Mouse (Mus musculus) hindbrain, postnatal 0 days (tissue): Measurements from ENCODE around the gene Spats2l. TPM values are rescaled to one million over a fixed set of nuclear protein-coding genes. Genes with fewer than 3 reads are reported as not detected.

Source experiments
- ATAC-seq: fragments of 200-750 bp; cut with Nextera tagmentation; 2 replicates; pipeline ENCODE4 v1.8.0; 2017; ENCODE audit warnings: mild to moderate bottlenecking, moderate TSS enrichment, moderate library complexity
- DNase-seq: peaks from one replicate; pipeline ENCODE4 v3.0.0-alpha.2; 2015; ENCODE audit warnings: low spot score
- H3K27ac ChIP-seq: fragments of 300-500 bp; sonication (generic); 2 replicates; pipeline ENCODE4 v1.5.1; 2014; ENCODE audit warnings: mild to moderate bottlenecking
- H3K27me3 ChIP-seq: fragments of 300-500 bp; sonication (generic); 2 replicates; pipeline ENCODE4 v1.6.1; 2014; ENCODE audit warnings: low read length, mixed read lengths; ENCODE audit not compliant: insufficient read depth
- H3K36me3 ChIP-seq: fragments of 300-500 bp; sonication (generic); 2 replicates; pipeline ENCODE4 v1.6.1; 2014; ENCODE audit warnings: low read length, mixed read lengths; ENCODE audit not compliant: insufficient read depth
- H3K4me1 ChIP-seq: fragments of 300-500 bp; sonication (generic); 2 replicates; pipeline ENCODE4 v1.6.1; 2014; ENCODE audit warnings: antibody characterized with exemption, low read length, mixed read lengths; ENCODE audit not compliant: insufficient read depth
- H3K4me2 ChIP-seq: fragments of 300-500 bp; sonication (generic); 2 replicates; pipeline ENCODE4 v1.6.1; 2014; ENCODE audit warnings: low read depth, mild to moderate bottlenecking, low read length, moderate library complexity, mixed read lengths
- H3K4me3 ChIP-seq: fragments of 300-500 bp; sonication (generic); 2 replicates; pipeline ENCODE4 v1.5.1; 2014; ENCODE audit warnings: low read length
- H3K9ac ChIP-seq: fragments of 300-500 bp; sonication (generic); replicated peaks from 2 replicates; pipeline ENCODE4 v1.6.1; 2014; ENCODE audit warnings: mild to moderate bottlenecking, low read length, moderate library complexity, mixed read lengths
- H3K9me3 ChIP-seq: fragments of 300-500 bp; sonication (generic); 2 replicates; pipeline ENCODE4 v1.6.1; 2016; ENCODE audit warnings: low read length, mixed read lengths
- CTCF ChIP-seq: IDR thresholded peaks from 2 replicates; pipeline ENCODE4 v1.5.1; 2016; ENCODE audit warnings: antibody characterized with exemption, control low read depth, low read depth
- WGBS: fragments of 180-500 bp; shearing (Covaris S2); extraction: QIAGEN DNeasy Blood & Tissue Kit; methylation state at CpG from one replicate; pipeline ENCODE4 v1.1.7; 2014; 5-methylcytosine and 5-hydroxymethylcytosine counted together
- polyA plus RNA-seq: library from polyadenylated mRNA; unstranded; fragments of >200 nt; fragmentation: Nextera tagmentation; extraction: Ambion mirVana; gene quantifications from 2 replicates; pipeline ENCODE4 v1.2.1, GENCODE M21; 2015
- total RNA-seq: library from RNA; depleted of rRNA; stranded (reverse); fragments of >200 nt; gene quantifications from 2 replicates; pipeline ENCODE4 v1.2.3, GENCODE M21; 2014

Gene Spats2l
- total and polyA plus RNA-seq, 2 experiments from 2014 or later = 28.3 to 69.2 TPM

DNA sequence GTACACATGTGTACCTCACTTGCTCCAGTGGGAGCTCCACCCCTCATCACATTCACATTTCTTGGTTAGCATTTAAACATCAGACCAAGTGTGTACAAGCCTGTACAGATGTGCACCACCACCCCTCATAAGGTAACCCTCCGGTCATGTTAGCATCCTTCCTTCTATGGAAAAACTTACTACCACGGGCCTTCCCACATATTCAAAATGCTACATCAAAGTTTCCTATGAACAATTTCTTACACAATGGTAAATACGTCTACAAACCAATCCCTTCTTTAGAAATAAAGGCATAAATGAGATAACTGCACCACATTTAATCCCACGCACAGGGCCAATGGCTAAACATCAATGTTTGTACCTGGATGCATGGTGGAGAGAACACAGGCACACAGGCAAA, 178.5 kb downstream of the Spats2l start:
- Histone ChIP-seq H3K9ac (no peak overlapping the region), H3K27ac (no peak overlapping the region), H3K4me1 (no peaks in the 10 kb centered on the region), H3K4me3 (no peak overlapping the region), H3K9me3 (no peaks in the 10 kb centered on the region), H3K36me3 (peaks cover 6% of the 10 kb centered on the region; the same call in 1 of the 2 replicates), H3K27me3 (no peaks in the 10 kb centered on the region), H3K4me2 (no peak overlapping the region)
- no peak for TF ChIP-seq CTCF
- no peak for DNase-seq
- 93% methylated on average over 4 of the region's 4 CpGs for WGBS
- no peak for ATAC-seq

DNA sequence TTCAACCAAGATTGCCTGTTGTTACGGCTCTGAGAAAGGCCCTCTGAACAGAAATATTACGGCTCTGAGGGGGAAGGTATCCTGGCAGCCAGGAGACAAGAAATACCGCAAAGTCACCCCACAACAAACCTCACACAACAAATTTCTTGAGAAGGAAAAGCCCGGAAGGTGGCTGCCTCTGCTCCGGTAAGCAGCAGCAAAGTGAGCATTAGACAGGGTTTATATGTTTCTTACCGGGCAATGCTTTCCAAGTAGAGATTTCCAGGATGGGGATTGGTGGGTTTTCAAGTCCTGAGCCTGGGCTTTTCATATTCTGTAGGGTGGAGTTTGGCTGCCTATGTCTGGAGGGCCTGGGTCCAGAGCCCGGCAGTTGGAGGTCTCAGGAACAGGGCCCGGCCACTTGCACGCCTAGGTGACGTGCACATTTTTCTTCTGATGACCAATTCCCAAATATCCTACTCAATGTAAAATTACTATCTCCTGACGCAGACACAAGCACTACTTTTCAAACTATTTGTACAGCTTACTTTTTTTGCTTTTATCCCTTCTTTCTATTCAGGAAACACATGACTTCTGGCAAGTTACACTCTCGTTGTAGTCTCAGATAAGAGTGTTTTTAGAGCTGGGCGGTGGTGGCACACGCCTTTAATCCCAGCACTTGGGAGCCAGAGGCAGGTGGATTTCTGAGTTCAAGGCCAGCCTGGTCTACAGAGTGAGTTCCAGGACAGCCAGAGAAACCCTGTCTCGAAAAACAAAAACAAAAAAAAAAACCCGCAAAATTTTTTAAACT, 179.8 kb downstream of the Spats2l start:
- DNase-seq = no peak

GRCm38 (mm10) chr1:57954376-57954765, 180.4 kb downstream of the Spats2l start:
- H3K36me3 ChIP-seq = peaks cover 10% of the 10 kb centered on the region; the same call in 1 of the 2 replicates
- no peak for DNase-seq
- no peak for ATAC-seq
- H3K4me3 ChIP-seq = no peak overlapping the region
- no peak overlapping the region for H3K27ac ChIP-seq
- H3K27me3 ChIP-seq = no peaks in the 10 kb centered on the region
- no peaks in the 10 kb centered on the region for H3K9me3 ChIP-seq
- no peak overlapping the region for H3K9ac ChIP-seq
- no peak overlapping the region for H3K4me2 ChIP-seq
- no peak for TF ChIP-seq CTCF
- H3K4me1 ChIP-seq = no peaks in the 10 kb centered on the region
- 90% methylated on average over 5 of the region's 5 CpGs for WGBS

More for the DNA sequence above, 179.8 kb downstream of the Spats2l start:
- WGBS = 89% methylated on average over 16 of the region's 16 CpGs
- TF ChIP-seq CTCF = no peak
- H3K9ac ChIP-seq = no peak overlapping the region
- H3K4me1 ChIP-seq = no peaks in the 10 kb centered on the region
- no peaks in the 10 kb centered on the region for H3K27me3 ChIP-seq
- peaks cover 6% of the 10 kb centered on the region; the same call in 1 of the 2 replicates for H3K36me3 ChIP-seq
- no peak overlapping the region for H3K27ac ChIP-seq
- ATAC-seq = no peak
- H3K4me2 ChIP-seq = no peak overlapping the region
- no peak overlapping the region for H3K4me3 ChIP-seq
- no peaks in the 10 kb centered on the region for H3K9me3 ChIP-seq

GRCm38 (mm10) chr1:57955774-57956173, 181.8 kb downstream of the Spats2l start:
- ATAC-seq (no peak), DNase-seq (no peak)
- Histone ChIP-seq H3K36me3 (peaks cover 11% of the 10 kb centered on the region), H3K9ac (no peak overlapping the region), H3K4me2 (no peak overlapping the region), H3K27ac (no peak overlapping the region), H3K27me3 (no peaks in the 10 kb centered on the region), H3K4me1 (no peaks in the 10 kb centered on the region), H3K9me3 (no peaks in the 10 kb centered on the region), H3K4me3 (no peak overlapping the region)
- TF ChIP-seq CTCF = no peak
- 84% methylated on average over 1 of the region's 1 CpGs for WGBS

GRCm38 (mm10) chr1:57969327-57970271, 195.6 kb downstream of the Spats2l start:
- ATAC-seq (peak; percentile 98), DNase-seq (peak; percentile 96)
- no peaks in the 10 kb centered on the region for H3K9me3 ChIP-seq
- H3K27me3 ChIP-seq = no peaks in the 10 kb centered on the region
- peak overlapping the region; percentile 83 for H3K9ac ChIP-seq
- peaks cover 1% of the 10 kb centered on the region; the same call in 1 of the 2 replicates for H3K36me3 ChIP-seq
- H3K4me2 ChIP-seq = peak overlapping the region; percentile 86
- peaks cover 5% of the 10 kb centered on the region; the same call in 1 of the 2 replicates for H3K4me1 ChIP-seq
- peak; percentile 67 for TF ChIP-seq CTCF
- peak overlapping the region; percentile 75 for H3K4me3 ChIP-seq
- WGBS = under 1% methylated on average over 65 of the region's 65 CpGs
- peak overlapping the region; percentile 88 for H3K27ac ChIP-seq

DNA sequence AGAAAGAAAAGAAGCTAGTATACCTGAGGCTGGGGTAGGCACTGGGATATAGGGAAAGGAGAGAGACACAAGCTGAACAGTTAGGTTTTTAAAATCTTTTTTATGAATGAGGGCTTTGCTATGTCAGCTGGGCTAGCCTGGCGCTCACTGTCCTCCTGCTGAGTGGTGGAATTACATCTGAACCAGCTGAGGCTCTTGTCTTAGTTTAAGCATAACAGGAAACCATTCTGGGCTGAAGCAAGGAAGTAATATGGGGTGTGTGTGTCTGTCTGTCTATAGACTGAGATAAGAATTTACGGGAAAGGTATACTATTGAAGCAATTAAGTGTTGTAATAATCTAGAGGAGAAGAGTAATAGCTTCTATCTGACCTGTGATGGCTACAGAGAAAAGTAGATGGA, 197.6 kb downstream of the Spats2l start:
- Histone ChIP-seq H3K9ac (no peak overlapping the region), H3K9me3 (no peaks in the 10 kb centered on the region), H3K36me3 (no peaks in the 10 kb centered on the region), H3K4me2 (no peak overlapping the region), H3K4me3 (no peak overlapping the region), H3K4me1 (peaks cover 5% of the 10 kb centered on the region; the same call in 1 of the 2 replicates), H3K27ac (no peak overlapping the region), H3K27me3 (no peaks in the 10 kb centered on the region)
- no peak for TF ChIP-seq CTCF
- DNase-seq (no peak), ATAC-seq (no peak)
- WGBS = 86% methylated on average over 2 of the region's 2 CpGs
